Mouse (Mus musculus) CH12.LX (cell line): Measurements from ENCODE around the gene Apom. TPM values are rescaled to one million over a fixed set of nuclear protein-coding genes. Genes with fewer than 3 reads are reported as not detected.

ENCODE experiments used
- DNase-seq: peaks from one replicate; pipeline ENCODE4 v3.0.0-alpha.2; 2013; ENCODE audit errors: extremely low read depth
- H3K27ac ChIP-seq: 2 replicates; pipeline ENCODE4 v1.5.1; 2012; ENCODE audit warnings: low read depth, mild to moderate bottlenecking, control low read depth, moderate library complexity; ENCODE audit not compliant: insufficient read depth
- H3K27me3 ChIP-seq: replicated peaks from 2 replicates; pipeline ENCODE3; 2012; ENCODE audit warnings: inconsistent platforms
- H3K36me3 ChIP-seq, 2 experiments: replicated peaks in 1 of 2; 2 replicates each; pipeline versions ENCODE3 to v1.6.1; 2012; ENCODE audit warnings: inconsistent platforms in 1 of 2, low read length in 1 of 2, mild to moderate bottlenecking in 1 of 2, mixed read lengths in 1 of 2, moderate library complexity in 1 of 2; ENCODE audit not compliant: control insufficient read depth in 1 of 2, insufficient read depth in 1 of 2
- H3K4me1 ChIP-seq, 2 experiments: 2 replicates each; pipeline ENCODE4 v1.6.1; 2012; ENCODE audit warnings: inconsistent platforms in 1 of 2, moderate library complexity in 1 of 2; ENCODE audit not compliant: insufficient read depth in 2 of 2, control insufficient read depth in 1 of 2
- H3K4me2 ChIP-seq: 2 replicates; pipeline ENCODE4 v1.6.1; 2012; ENCODE audit warnings: low read depth, mild to moderate bottlenecking, control low read depth; ENCODE audit not compliant: poor library complexity, insufficient read depth, severe bottlenecking
- H3K4me3 ChIP-seq, 3 experiments: fragments of 150-350 bp in 1 of 3; sonication (generic) in 1 of 3; replicated peaks in 1 of 3; 2 replicates each; pipeline versions ENCODE3 to v1.5.1; 2011 to 2012; ENCODE audit warnings: low read depth in 2 of 3, low read length in 2 of 3, mild to moderate bottlenecking in 2 of 3, moderate library complexity in 2 of 3, control low read depth in 1 of 3, improper control_type of control experiment in 1 of 3, inconsistent platforms in 1 of 3, mixed read lengths in 1 of 3; ENCODE audit not compliant: poor library complexity in 1 of 3
- H3K79me2 ChIP-seq: replicated peaks from 2 replicates; pipeline ENCODE4 v1.6.1; 2012; ENCODE audit warnings: mild to moderate bottlenecking, moderate library complexity; ENCODE audit not compliant: control insufficient read depth, poor library complexity, insufficient read depth, severe bottlenecking; ENCODE audit errors: extremely low read depth
- H3K9ac ChIP-seq: 2 replicates; pipeline ENCODE4 v1.6.1; 2012; ENCODE audit warnings: low read depth, mild to moderate bottlenecking, control low read depth, moderate library complexity; ENCODE audit not compliant: insufficient read depth
- H3K9me3 ChIP-seq: replicated peaks from 2 replicates; pipeline ENCODE3; 2012; ENCODE audit warnings: low read length, inconsistent platforms, mixed read lengths
- CTCF ChIP-seq, 2 experiments: IDR thresholded peaks in 1 of 2; conservative IDR thresholded peaks in 1 of 2; 2 replicates each; pipeline ENCODE4 v1.5.1; 2011 to 2012; ENCODE audit warnings: low read depth in 2 of 2, low read length in 2 of 2, improper control_type of control experiment in 1 of 2, inconsistent platforms in 1 of 2, mild to moderate bottlenecking in 1 of 2, moderate library complexity in 1 of 2
- ETS1 ChIP-seq: conservative IDR thresholded peaks from 2 replicates; pipeline ENCODE4 v1.6.1; 2012; ENCODE audit warnings: low read depth, mild to moderate bottlenecking, inconsistent platforms, low read length, improper control_type of control experiment, moderate library complexity
- HCFC1 ChIP-seq: IDR thresholded peaks from 2 replicates; pipeline ENCODE4 v1.6.1; 2012; ENCODE audit warnings: low read depth, mild to moderate bottlenecking, inconsistent platforms, low read length, improper control_type of control experiment
- IRF4 ChIP-seq: IDR thresholded peaks from 2 replicates; pipeline ENCODE4 v1.6.1; 2014; ENCODE audit warnings: low read depth, mild to moderate bottlenecking, inconsistent platforms, low read length, improper control_type of control experiment
- JUND ChIP-seq: conservative IDR thresholded peaks from 2 replicates; pipeline ENCODE4 v1.6.1; 2011; ENCODE audit warnings: low read depth, low read length, improper control_type of control experiment
- KAT2A ChIP-seq: IDR thresholded peaks from 2 replicates; pipeline ENCODE4 v1.6.1; 2012; ENCODE audit warnings: low read length, improper control_type of control experiment, inconsistent platforms; ENCODE audit not compliant: insufficient replicate concordance
- MAFK ChIP-seq: IDR thresholded peaks from 2 replicates; pipeline ENCODE4 v1.6.1; 2011; ENCODE audit warnings: low read length, improper control_type of control experiment; ENCODE audit not compliant: insufficient replicate concordance
- MAX ChIP-seq: IDR thresholded peaks from 2 replicates; pipeline ENCODE4 v1.6.1; 2011; ENCODE audit warnings: low read length, improper control_type of control experiment
- MAZ ChIP-seq: IDR thresholded peaks from 2 replicates; pipeline ENCODE4 v1.6.1; 2012; ENCODE audit warnings: low read depth, mild to moderate bottlenecking, inconsistent platforms, low read length, improper control_type of control experiment, moderate library complexity
- MEF2A ChIP-seq: IDR thresholded peaks from 2 replicates; pipeline ENCODE4 v1.6.1; 2014; ENCODE audit warnings: low read depth, mild to moderate bottlenecking, inconsistent platforms, low read length, improper control_type of control experiment, borderline replicate concordance
- NRF1 ChIP-seq: IDR thresholded peaks from 2 replicates; pipeline ENCODE4 v1.6.1; 2014; ENCODE audit warnings: low read depth, mild to moderate bottlenecking, inconsistent platforms, low read length, improper control_type of control experiment, moderate library complexity
- POLR2A ChIP-seq: IDR thresholded peaks from 2 replicates; pipeline ENCODE4 v1.6.1; 2011; ENCODE audit warnings: low read depth, mild to moderate bottlenecking, improper control_type of control experiment, low read length
- TBP ChIP-seq: conservative IDR thresholded peaks from 2 replicates; pipeline ENCODE4 v1.6.1; 2011; ENCODE audit warnings: low read depth, low read length, improper control_type of control experiment
- TCF12 ChIP-seq: IDR thresholded peaks from 2 replicates; pipeline ENCODE4 v1.6.1; 2014; ENCODE audit warnings: low read depth, mild to moderate bottlenecking, inconsistent platforms, low read length, improper control_type of control experiment
- USF2 ChIP-seq: conservative IDR thresholded peaks from 2 replicates; pipeline ENCODE4 v1.6.1; 2011; ENCODE audit warnings: low read depth, low read length, improper control_type of control experiment
- ZC3H11A ChIP-seq: IDR thresholded peaks from 2 replicates; pipeline ENCODE4 v1.6.1; 2012; ENCODE audit warnings: low read depth, mild to moderate bottlenecking, inconsistent platforms, low read length, improper control_type of control experiment
- ZKSCAN1 ChIP-seq: IDR thresholded peaks from 2 replicates; pipeline ENCODE4 v1.6.1; 2012; ENCODE audit warnings: low read depth, inconsistent platforms, low read length, improper control_type of control experiment, borderline replicate concordance
- ZMIZ1 ChIP-seq: IDR thresholded peaks from 2 replicates; pipeline ENCODE4 v1.6.1; 2012; ENCODE audit warnings: low read depth, mild to moderate bottlenecking, inconsistent platforms, low read length, improper control_type of control experiment
- dilution Hi-C: fragments of 300-500 bp; cut with MboI; formaldehyde crosslinking; loops from 2 replicates; pipeline ENCODE4 v1.14.3; 2020; ENCODE audit warnings: low sequenced_read_pairs; ENCODE audit not compliant: extremely low pct_unique_long_range_greater_than_20kb, extremely low pct_ligation_motif_present
- in situ Hi-C: fragments of 300-500 bp; cut with MboI; formaldehyde crosslinking; loops from 3 replicates; pipeline ENCODE4 v1.14.3; 2019; ENCODE audit warnings: low sequenced_read_pairs, low pct_ligation_motif_present, low pct_unique_long_range_greater_than_20kb, mixed read lengths
- polyA plus RNA-seq: library from polyadenylated mRNA; unstranded; fragments of >175 nt; gene quantifications from 2 replicates; pipeline ENCODE4 v1.2.1, GENCODE M21; 2012; ENCODE audit warnings: low read depth; ENCODE audit not compliant: insufficient read length
- total RNA-seq, 2 experiments: library from RNA; depleted of rRNA; stranded (reverse); fragments of 300-350 nt in 1 of 2; fragments of >200 nt in 1 of 2; gene quantifications; 2 replicates each; pipeline ENCODE4 v1.2.3; 2012 to 2014

The Apom gene
- total and polyA plus RNA-seq, 3 experiments, result 0.39 TPM; not detected in 2

GRCm38 (mm10) chr17:35153077-35153476, 21.2 kb upstream of the Apom start:
- H3K36me3 ChIP-seq, result peaks cover 90 to 93% of the 10 kb centered on the region in 2 experiments
- H3K4me3 ChIP-seq, result no peak overlapping the region
- peaks cover 5% of the 10 kb centered on the region for H3K79me2 ChIP-seq
- dilution Hi-C loops (no loop called here), in situ Hi-C loops (no loop called here)
- no peaks in the 10 kb centered on the region for H3K27me3 ChIP-seq
- DNase-seq, result no peak
- no peak overlapping the region for H3K9ac ChIP-seq
- no peak overlapping the region for H3K4me2 ChIP-seq
- TF ChIP-seq IRF4 (no peak), KAT2A (no peak), TBP (no peak)
- TF ChIP-seq, all 38 proteins: peak for 0
- Histone ChIP-seq H3K4me1 (no peaks in the 10 kb centered on the region), H3K9me3 (no peaks in the 10 kb centered on the region), H3K27ac (no peak overlapping the region)

GRCm38 (mm10) chr17:35152121-35152520, 20.3 kb upstream of the Apom start:
- Histone ChIP-seq H3K27ac (no peak overlapping the region), H3K9ac (no peak overlapping the region), H3K36me3 (peaks cover 89 to 93% of the 10 kb centered on the region in 2 experiments), H3K4me2 (no peak overlapping the region), H3K4me3 (no peak overlapping the region), H3K27me3 (no peaks in the 10 kb centered on the region), H3K79me2 (peaks cover 5% of the 10 kb centered on the region), H3K9me3 (no peaks in the 10 kb centered on the region), H3K4me1 (no peaks in the 10 kb centered on the region)
- DNase-seq, result no peak
- dilution Hi-C loops (no loop called here), in situ Hi-C loops (no loop called here)
- TF ChIP-seq ETS1, result no peak
- TF ChIP-seq MAX, result no peak
- TF ChIP-seq USF2, result no peak
- TF ChIP-seq NRF1, result no peak
- TF ChIP-seq CTCF (conservative IDR thresholded peaks at IDR 0.05 in 1 of 2, IDR thresholded peaks at IDR 0.05 in 1 of 2; ENCODE audit: low read depth in 2 of 2, low read length in 2 of 2), result no peak
- no peak for TF ChIP-seq TBP
- no peak for TF ChIP-seq MEF2A
- TF ChIP-seq IRF4, result no peak
- no peak for TF ChIP-seq POLR2A
- no peak for TF ChIP-seq ZMIZ1
- TF ChIP-seq KAT2A, result no peak
- no peak for TF ChIP-seq ZKSCAN1
- TF ChIP-seq MAFK, result no peak
- TF ChIP-seq ZC3H11A, result no peak
- TF ChIP-seq TCF12, result no peak
- TF ChIP-seq HCFC1, result no peak
- TF ChIP-seq JUND, result no peak
- TF ChIP-seq MAZ, result no peak
- TF ChIP-seq, all 38 proteins: peak for 0
